Mouse (Mus musculus) forebrain, postnatal 0 days (tissue): ENCODE measurements at regions not wholly inside any gene's neighbourhood (a gene's known extent, or its start where the extent isn't known, plus 50 kb on each side); places are given as distances from the start of the nearest gene placed in this dataset.

Source experiments
- ATAC-seq: fragments of 200-750 bp; cut with Nextera tagmentation; 2 replicates; pipeline ENCODE4 v1.8.0; 2017; ENCODE audit warnings: mild to moderate bottlenecking, moderate library complexity
- DNase-seq: peaks from one replicate; pipeline ENCODE4 v3.0.0-alpha.2; 2015
- H3K27ac ChIP-seq: fragments of 300-500 bp; sonication (generic); 2 replicates; pipeline ENCODE4 v1.5.1; 2014; ENCODE audit warnings: low read depth, mild to moderate bottlenecking, antibody characterized with exemption, low read length, moderate library complexity, mixed read lengths
- H3K27me3 ChIP-seq: fragments of 300-500 bp; sonication (generic); 2 replicates; pipeline ENCODE4 v1.6.1; 2014; ENCODE audit warnings: mild to moderate bottlenecking, low read length, mixed read lengths; ENCODE audit not compliant: insufficient read depth
- H3K36me3 ChIP-seq: fragments of 300-500 bp; sonication (generic); 2 replicates; pipeline ENCODE4 v1.6.1; 2014; ENCODE audit warnings: mild to moderate bottlenecking, moderate library complexity; ENCODE audit not compliant: insufficient read depth
- H3K4me1 ChIP-seq: fragments of 300-500 bp; sonication (generic); 2 replicates; pipeline ENCODE4 v1.6.1; 2014; ENCODE audit warnings: antibody characterized with exemption; ENCODE audit not compliant: insufficient read depth
- H3K4me2 ChIP-seq: fragments of 300-500 bp; sonication (generic); 2 replicates; pipeline ENCODE4 v1.6.1; 2014; ENCODE audit warnings: low read depth, mild to moderate bottlenecking, moderate library complexity
- H3K4me3 ChIP-seq: fragments of 300-500 bp; sonication (generic); 2 replicates; pipeline ENCODE4 v1.5.1; 2014; ENCODE audit warnings: low read depth, low read length, mixed read lengths
- H3K9ac ChIP-seq: fragments of 300-500 bp; sonication (generic); 2 replicates; pipeline ENCODE4 v1.6.1; 2014; ENCODE audit warnings: mild to moderate bottlenecking
- H3K9me3 ChIP-seq: fragments of 300-500 bp; sonication (generic); 2 replicates; pipeline ENCODE4 v1.6.1; 2016; ENCODE audit warnings: low read length
- CTCF ChIP-seq: sonication (generic); IDR thresholded peaks from 2 replicates; pipeline ENCODE4 v1.5.1; 2016; ENCODE audit warnings: antibody characterized with exemption, control low read depth, low read depth
- WGBS: fragments of 180-500 bp; shearing (Covaris S2); extraction: QIAGEN DNeasy Blood & Tissue Kit; methylation state at CpG from one replicate; pipeline ENCODE4 v1.1.7; 2014; 5-methylcytosine and 5-hydroxymethylcytosine counted together

DNA sequence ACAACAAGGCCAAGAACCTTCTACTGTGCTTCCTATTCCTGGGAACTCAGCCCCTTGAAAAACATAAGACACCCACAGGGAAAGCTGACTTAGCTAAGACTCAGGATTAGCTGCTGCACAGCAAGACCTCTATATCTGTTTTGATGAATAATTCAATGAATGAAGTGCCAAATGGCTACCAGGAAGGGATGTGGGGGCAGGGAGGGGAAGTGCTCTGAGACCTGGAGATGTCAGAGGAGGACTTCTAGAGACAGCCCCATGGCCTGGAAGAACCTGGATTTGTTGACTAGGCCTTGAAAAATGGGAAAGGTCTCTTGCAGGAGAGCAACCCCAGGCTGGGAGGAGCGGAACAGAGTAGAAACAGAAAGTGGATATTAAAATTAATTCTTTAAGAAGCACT is 388.5 kb upstream of the Klhl29 start:
- TF ChIP-seq CTCF = no peak
- Histone ChIP-seq H3K36me3 (no peaks in the 10 kb centered on the region), H3K4me2 (no peak overlapping the region), H3K4me3 (no peak overlapping the region), H3K9ac (no peak overlapping the region), H3K27ac (no peak overlapping the region), H3K9me3 (no peaks in the 10 kb centered on the region), H3K4me1 (no peaks in the 10 kb centered on the region; the same call in 1 of the 2 replicates), H3K27me3 (no peaks in the 10 kb centered on the region)
- ATAC-seq = peak; percentile 38; the same call in 1 of the 2 replicates
- DNase-seq = no peak
- WGBS = 70% methylated on average over 1 of the region's 1 CpGs

DNA sequence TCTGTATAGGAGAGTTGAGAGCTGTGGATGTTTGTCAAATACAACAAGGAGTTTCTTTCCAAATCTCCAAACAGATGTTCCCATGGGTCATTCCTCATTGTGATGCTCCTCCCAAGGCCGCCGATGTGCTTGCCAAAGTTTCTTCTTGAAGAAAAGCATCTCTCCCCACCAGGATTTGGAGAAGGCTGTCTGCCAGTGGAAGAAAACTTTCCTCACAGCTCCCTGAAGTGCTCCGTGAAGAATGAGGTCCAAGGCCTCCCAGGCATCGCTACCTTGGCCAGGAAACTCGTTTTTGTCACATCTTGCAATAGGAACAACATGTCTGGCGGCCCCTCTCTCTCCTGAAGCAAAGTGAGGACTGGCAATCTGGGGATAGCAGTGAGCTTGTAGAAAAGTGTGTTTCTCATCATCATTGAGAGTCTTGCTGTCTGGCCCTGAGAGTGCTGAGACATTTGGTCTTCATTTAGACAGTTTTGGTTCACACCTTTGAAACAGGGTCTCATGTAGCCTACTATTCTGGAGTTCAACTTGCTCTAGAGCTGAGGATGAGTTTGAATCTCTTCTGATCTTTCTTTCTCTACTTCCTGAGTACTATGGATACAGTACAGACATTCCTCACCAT is 386.9 kb upstream of the Klhl29 start:
- no peak overlapping the region for H3K9ac ChIP-seq
- H3K4me1 ChIP-seq = no peaks in the 10 kb centered on the region; the same call in 1 of the 2 replicates
- 74% methylated on average over 6 of the region's 6 CpGs for WGBS
- H3K36me3 ChIP-seq = no peaks in the 10 kb centered on the region
- no peak for TF ChIP-seq CTCF
- no peak overlapping the region for H3K4me3 ChIP-seq
- H3K4me2 ChIP-seq = no peak overlapping the region
- DNase-seq (no peak), ATAC-seq (no peak)
- H3K27ac ChIP-seq = no peak overlapping the region
- no peaks in the 10 kb centered on the region for H3K27me3 ChIP-seq
- H3K9me3 ChIP-seq = no peaks in the 10 kb centered on the region

DNA sequence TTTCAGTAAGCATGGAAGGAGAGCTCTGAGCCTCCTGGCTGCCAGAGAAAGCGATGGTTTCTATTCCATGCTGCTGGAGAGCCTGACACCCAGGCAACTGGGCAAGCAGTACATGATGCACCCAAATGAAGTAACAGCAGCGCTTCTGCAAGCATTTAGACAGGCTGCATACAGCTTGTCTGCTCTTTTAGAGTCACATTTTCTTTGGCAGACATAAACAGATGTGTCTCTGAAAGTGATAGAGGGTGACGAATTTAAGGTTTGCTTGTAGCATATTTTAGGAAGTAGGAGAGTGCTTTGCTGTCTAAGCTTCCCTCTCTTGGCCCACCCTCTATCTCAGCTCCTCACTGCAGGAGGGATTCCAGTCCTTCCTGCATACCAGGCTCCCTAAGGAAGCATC is 384.0 kb upstream of the Klhl29 start:
- TF ChIP-seq CTCF = no peak
- DNase-seq (no peak), ATAC-seq (no peak)
- no peaks in the 10 kb centered on the region; the same call in 1 of the 2 replicates for H3K4me1 ChIP-seq
- no peaks in the 10 kb centered on the region for H3K9me3 ChIP-seq
- no peak overlapping the region for H3K27ac ChIP-seq
- H3K27me3 ChIP-seq = no peaks in the 10 kb centered on the region
- H3K36me3 ChIP-seq = no peaks in the 10 kb centered on the region
- no peak overlapping the region for H3K4me2 ChIP-seq
- no peak overlapping the region for H3K9ac ChIP-seq
- WGBS = 70% methylated on average over 3 of the region's 3 CpGs
- H3K4me3 ChIP-seq = no peak overlapping the region

DNA sequence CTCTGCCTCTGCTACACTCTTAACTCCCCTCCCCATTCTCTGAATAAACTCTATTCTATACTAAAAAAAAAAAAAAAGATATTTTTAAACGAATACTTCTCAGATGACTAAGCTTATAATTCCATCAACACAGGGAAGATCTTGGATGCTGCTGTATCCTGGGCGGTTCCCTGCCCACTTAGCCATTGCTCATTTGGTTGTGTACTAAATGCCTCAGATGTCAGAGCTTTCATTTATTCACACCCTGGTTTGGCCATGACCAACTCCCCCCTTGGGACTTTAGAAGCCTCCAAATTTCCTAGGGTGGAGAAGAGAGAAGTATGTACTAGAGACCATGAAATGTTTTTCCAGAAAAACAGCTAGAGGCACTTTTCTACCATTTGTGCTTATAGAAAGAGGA is 382.3 kb upstream of the Klhl29 start:
- no peak overlapping the region for H3K4me2 ChIP-seq
- no peak overlapping the region for H3K9ac ChIP-seq
- H3K4me3 ChIP-seq = no peak overlapping the region
- DNase-seq (no peak), ATAC-seq (no peak)
- no peak for TF ChIP-seq CTCF
- H3K4me1 ChIP-seq = no peaks in the 10 kb centered on the region
- H3K27me3 ChIP-seq = no peaks in the 10 kb centered on the region
- 78% methylated on average over 2 of the region's 2 CpGs for WGBS
- H3K36me3 ChIP-seq = no peaks in the 10 kb centered on the region
- no peak overlapping the region for H3K27ac ChIP-seq
- H3K9me3 ChIP-seq = no peaks in the 10 kb centered on the region

DNA sequence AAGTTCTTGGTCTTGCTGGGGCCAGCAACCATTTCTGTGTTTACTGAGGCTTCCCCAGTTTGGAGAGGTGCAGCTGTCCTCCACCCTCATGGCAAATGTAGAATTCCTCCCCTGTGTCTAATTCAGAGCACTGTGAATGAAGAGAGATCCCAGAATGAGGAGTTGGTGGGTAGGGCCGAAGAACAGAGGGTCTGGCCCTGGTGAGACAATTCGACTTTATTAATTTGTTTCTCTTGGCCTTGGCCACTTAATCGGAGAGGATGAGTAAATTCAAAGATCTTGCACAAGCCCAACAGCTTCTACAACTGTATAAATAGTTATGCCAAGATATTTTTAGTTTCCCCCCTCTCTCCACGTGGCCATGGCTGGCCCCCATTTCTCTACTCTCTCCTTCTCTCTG is 381.9 kb upstream of the Klhl29 start:
- WGBS = 88% methylated on average over 4 of the region's 4 CpGs
- H3K4me1 ChIP-seq = no peaks in the 10 kb centered on the region
- no peak for DNase-seq
- no peaks in the 10 kb centered on the region for H3K9me3 ChIP-seq
- H3K36me3 ChIP-seq = no peaks in the 10 kb centered on the region
- no peak for ATAC-seq
- H3K27me3 ChIP-seq = no peaks in the 10 kb centered on the region
- no peak overlapping the region for H3K4me2 ChIP-seq
- H3K27ac ChIP-seq = no peak overlapping the region
- no peak for TF ChIP-seq CTCF
- H3K4me3 ChIP-seq = no peak overlapping the region
- H3K9ac ChIP-seq = no peak overlapping the region

DNA sequence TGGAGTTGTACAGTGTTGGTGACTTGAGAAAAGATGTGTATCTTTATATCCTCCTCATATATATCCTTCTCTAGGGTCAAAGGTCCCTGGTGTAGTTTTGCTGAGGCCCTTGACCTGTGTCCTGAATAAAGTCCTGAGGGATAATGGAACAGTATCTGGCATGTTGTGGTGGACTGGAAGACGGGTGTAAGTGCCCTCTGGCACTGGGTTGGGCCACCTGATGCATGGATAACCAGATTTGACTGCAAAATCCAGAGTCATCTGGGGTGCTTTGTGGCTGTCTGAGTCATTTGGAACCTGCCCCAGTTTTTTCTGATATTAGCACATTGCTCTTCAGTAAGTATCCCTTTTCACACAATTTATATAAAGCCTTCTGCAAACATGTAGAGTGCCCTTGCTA is 378.3 kb upstream of the Klhl29 start:
- Histone ChIP-seq H3K27me3 (no peaks in the 10 kb centered on the region), H3K9ac (no peak overlapping the region), H3K9me3 (no peaks in the 10 kb centered on the region), H3K4me2 (no peak overlapping the region), H3K4me1 (no peaks in the 10 kb centered on the region), H3K36me3 (no peaks in the 10 kb centered on the region), H3K27ac (no peak overlapping the region), H3K4me3 (no peak overlapping the region)
- no peak for TF ChIP-seq CTCF
- ATAC-seq (no peak), DNase-seq (no peak)
- 76% methylated on average over 1 of the region's 1 CpGs for WGBS

DNA sequence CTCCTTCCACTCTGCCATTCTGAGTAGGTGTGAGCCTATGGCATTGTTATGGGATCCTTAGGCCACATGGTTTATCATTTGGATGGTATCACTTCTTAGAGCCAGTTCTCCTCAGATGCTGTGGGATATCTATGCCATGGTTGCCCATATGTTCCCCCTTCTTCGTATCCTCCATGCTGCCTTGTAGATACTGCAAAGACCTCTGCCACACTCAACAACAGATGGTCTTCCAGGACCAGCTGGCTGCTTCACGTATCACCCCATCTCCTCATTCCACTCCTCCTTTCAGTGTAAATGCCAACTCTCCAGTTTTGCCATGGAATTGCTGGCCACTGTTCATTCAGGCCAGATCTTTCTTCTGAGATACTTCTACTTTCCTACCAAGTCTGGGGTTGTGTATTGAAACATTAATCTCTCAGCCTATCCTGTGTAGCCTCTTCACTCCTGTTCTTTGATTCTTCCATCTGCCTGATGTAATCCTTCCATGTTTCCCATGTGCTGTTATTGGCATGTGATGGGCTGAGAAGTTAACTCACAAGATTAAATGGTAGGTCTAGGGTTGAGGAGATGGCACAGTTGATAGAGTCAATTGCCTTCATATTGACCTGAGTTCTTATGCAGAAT is 368.7 kb upstream of the Klhl29 start:
- H3K4me3 ChIP-seq = no peak overlapping the region

More for the DNA sequence above, 368.7 kb upstream of the Klhl29 start:
- peak; percentile 78 for ATAC-seq
- peak; percentile 54 for DNase-seq
- Histone ChIP-seq H3K36me3 (no peaks in the 10 kb centered on the region), H3K27ac (no peak overlapping the region), H3K4me1 (no peaks in the 10 kb centered on the region), H3K9ac (no peak overlapping the region), H3K9me3 (no peaks in the 10 kb centered on the region), H3K4me2 (no peak overlapping the region), H3K27me3 (no peaks in the 10 kb centered on the region)
- no peak for TF ChIP-seq CTCF
- WGBS = 59% methylated on average over 2 of the region's 2 CpGs
